Mouse (Mus musculus) left cerebral cortex, postnatal 14 days (tissue): ENCODE measurements at regions not wholly inside any gene's neighbourhood (a gene's known extent, or its start where the extent isn't known, plus 50 kb on each side); places are given as distances from the start of the nearest gene placed in this dataset.

Experiments used
- DNase-seq, 2 experiments: peaks; one replicate each; pipeline ENCODE4 v3.0.0; 2021 to 2022; ENCODE audit warnings: low spot score in 2 of 2, mixed read lengths in 1 of 2
- intact Hi-C: fragments of 180-260 bp; cut with DNase I; formaldehyde crosslinking; loops from one replicate; pipeline ENCODE4 v1.15.1; 2025

DNA sequence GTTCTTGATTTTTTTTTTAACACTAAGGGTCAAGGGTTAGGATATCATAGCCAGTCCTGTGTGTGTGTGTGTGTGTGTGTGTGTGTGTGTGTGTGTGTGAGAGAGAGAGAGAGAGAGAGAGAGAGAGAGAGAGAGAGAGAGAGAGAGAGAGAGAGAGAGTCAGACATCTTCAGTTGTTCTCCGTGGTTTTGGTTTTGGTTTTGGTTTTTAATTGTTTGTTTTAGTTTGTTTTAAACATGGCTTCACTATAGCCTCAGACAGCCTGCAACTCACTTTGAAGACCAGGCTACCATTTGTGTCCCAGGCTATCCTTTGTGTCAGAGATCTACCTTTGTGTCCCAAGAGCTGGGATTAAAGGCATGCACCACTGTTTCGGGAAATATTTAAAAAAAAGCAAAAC, 557.8 kb downstream of the Lmo4 start:
- no peak for DNase-seq
- intact Hi-C loops = no loop called here

DNA sequence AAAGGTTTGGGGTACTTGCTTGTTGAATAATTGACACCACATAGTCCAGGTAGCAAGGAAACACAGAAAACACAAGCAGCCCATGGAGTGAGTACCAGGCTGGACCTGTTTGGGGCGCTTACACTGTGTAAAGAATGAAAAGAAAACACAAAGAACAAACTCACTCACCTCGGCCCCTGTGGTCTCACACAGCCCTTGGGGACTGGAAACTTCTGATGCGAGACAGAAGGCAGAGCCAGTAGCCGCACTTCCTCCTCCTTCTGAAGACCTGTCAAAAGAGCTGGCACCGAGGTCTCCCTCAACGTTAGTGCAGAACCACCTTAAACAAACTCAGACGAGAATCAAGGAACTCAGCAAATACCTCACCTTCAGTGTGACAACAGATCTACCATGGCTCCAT, 558.2 kb downstream of the Lmo4 start:
- DNase-seq = no peak
- intact Hi-C loops = no loop called here

DNA sequence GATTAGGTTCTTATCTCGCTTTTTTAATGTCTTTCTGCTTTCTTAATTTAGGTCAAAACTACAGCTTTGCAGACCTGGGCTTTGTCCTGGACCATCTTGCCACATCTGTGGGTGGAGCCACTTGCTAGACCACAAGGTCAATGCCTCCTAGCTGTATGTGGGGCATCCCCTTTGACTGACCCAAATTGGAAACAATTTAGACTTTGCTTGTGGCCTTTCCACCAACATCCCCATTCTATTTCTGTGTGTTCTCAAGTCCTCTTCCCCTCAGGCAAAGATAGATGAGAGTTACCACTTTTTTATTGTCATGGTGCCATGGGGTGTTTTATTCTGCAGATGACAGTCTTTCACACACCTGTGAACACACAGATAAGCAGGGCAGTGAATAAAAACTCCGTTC, 572.0 kb downstream of the Lmo4 start:
- intact Hi-C loops = no loop called here
- DNase-seq = no peak

DNA sequence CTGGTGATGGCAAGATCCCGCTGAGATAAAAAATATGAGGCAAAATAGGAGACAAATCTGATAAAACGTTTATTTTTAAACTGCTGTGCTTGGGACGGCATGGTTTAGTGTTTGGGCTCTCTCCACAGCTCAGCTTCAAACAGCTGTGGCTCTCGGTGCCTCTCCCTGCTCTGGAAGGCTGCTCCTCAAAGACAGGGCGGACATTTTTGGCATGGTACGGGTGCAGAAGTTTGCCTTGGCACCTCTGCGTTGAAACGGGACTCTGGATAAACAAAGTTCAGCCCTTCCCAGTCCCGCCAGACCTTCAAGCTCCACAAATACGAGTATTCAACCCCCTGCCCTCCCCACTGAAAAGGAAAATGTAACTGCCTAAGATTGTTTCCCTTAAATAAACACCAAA, 573.8 kb downstream of the Lmo4 start:
- intact Hi-C loops = no loop called here
- no peak for DNase-seq

DNA sequence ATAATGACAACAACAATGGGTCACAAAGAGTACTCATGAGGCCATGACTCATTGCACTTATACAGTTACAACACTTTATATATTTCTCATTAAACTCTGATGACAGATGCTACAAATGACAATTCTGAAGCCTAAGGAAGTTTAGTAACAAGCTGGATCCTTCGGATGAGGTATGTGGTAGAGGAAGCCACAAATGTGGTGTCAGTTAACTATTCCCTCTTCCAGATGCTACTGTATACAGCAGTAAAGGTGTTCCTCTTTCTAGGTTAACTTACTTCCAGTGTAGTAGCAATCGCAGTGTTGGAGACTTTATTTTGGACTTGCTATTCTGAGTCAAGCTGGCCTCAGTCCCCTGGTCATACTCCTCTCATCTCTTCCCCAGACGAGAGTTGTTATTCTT, 580.1 kb downstream of the Lmo4 start:
- intact Hi-C loops = no loop called here

DNA sequence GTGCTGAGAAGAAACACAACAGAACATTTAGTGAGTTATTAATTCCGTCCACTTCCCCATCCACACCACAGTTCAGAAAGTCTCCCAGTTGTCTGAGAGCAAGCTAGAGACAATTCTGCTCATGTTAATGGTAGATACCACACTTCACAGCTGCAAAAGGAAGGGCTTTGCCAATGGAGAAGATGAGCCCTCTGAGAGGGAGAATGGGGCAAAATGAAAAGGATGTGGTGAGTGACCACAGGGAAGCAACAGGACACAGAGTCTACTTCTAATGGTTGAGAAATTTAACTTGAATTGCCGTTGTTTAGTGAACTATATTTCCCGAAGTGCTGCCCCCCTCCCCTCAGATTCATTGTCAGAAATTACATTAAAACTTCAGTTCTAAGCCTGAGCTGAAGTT, 582.7 kb downstream of the Lmo4 start:
- intact Hi-C loops = no loop called here

More for the DNA sequence above, 580.1 kb downstream of the Lmo4 start:
- DNase-seq = no peak

DNA sequence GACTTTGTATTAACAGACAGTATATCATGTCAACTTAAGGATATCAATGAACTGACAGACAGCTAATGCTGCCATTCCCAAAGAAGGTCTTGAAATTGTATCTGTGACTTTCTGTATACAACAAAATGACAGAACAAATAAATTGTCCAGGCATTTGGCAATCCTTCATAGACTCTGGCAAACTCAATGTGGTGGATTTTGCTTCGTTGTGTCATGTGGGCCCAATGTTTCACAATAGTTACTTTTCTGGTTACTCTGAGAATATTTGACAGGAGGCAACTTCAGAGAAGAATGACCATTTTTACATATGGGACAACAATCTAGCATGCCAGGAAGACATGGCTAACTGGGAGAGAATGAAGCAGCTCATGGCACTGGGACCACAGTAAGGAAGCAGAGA, 585.9 kb downstream of the Lmo4 start:
- intact Hi-C loops = no loop called here
- DNase-seq = no peak

More for the DNA sequence above, 582.7 kb downstream of the Lmo4 start:
- no peak for DNase-seq

DNA sequence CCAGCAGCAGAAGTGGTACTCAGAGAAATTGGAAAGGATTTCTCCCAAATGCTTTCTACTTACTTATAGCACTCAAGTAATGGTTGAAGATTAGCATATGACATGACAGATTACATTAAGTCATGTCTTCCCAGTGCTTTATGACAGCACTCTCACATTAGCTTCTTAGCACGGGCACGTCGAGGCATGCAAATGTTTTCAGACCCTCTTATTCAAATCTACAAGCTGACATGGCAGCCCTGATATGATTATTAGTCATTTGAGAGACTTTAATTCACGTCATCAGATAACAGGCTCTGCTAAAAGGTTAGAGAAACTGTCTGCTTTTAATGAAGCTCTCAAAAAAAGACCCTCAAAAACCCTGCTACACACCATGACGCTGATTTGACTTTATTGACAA, 590.1 kb downstream of the Lmo4 start:
- DNase-seq = no peak
- intact Hi-C loops = no loop called here

DNA sequence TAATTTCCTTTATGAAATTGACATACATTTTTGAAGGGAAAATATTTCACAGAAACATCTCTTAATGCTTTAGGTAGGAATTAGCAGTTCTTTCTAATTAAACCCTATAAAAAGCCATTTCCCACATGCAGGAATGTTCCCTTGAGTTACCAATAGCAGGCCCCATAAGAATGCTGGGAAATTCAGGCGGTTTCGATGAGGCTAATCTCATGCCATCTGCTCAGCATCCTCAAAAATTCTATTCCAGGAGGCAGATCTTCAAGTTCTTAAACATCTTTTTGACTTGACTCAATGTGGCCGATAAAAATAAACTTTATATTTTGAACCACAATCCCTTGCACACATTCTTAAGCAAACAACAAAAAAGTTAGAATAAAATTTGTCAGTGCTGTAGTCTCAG, 591.0 kb downstream of the Lmo4 start:
- intact Hi-C loops = no loop called here
- peak; percentile 23 to 31 for DNase-seq

DNA sequence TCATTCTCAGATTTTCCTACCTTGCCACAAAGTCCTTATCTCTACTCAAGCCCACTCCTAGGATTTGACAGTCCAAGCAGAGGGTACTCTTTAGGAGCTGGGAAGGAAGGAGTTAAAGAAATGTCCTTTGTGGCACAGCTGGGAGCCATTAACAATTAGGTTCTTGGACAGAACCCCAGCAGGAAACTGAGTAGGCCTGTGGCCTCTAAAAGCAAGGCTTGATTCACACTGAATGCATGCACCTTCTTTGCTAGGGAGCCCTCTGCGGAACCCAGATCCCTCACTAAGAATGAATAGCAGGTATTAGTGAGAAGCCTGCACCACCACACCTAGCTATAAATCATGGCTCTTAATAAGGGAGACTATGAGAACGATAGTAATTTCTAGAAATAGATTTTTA, 595.3 kb downstream of the Lmo4 start:
- DNase-seq = no peak
- intact Hi-C loops = no loop called here

DNA sequence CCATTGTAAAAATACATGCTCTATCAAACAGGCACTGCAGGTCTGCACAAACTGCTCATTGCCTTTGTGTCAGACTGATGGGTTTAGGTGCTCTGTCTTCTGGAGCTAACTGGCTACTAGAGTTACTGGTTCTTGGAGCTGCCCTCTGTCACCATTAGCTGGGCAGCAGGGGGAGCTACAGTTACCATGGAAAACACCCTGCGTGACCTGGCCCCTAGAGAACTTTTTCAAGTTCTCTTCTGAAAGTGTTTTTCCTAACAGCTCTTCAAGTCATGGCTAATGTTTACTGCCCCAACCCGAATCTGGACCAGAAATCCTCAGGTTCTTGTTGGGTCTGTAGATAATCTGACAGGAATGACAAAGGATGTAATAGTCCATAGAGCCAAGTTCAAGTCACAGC, 605.9 kb downstream of the Lmo4 start:
- intact Hi-C loops = loop anchor here (5.0 to 10.0 kb wide), 3 partner anchors 284 to 603 kb away; no protein-coding TSS in a partner anchor
- DNase-seq = no peak

DNA sequence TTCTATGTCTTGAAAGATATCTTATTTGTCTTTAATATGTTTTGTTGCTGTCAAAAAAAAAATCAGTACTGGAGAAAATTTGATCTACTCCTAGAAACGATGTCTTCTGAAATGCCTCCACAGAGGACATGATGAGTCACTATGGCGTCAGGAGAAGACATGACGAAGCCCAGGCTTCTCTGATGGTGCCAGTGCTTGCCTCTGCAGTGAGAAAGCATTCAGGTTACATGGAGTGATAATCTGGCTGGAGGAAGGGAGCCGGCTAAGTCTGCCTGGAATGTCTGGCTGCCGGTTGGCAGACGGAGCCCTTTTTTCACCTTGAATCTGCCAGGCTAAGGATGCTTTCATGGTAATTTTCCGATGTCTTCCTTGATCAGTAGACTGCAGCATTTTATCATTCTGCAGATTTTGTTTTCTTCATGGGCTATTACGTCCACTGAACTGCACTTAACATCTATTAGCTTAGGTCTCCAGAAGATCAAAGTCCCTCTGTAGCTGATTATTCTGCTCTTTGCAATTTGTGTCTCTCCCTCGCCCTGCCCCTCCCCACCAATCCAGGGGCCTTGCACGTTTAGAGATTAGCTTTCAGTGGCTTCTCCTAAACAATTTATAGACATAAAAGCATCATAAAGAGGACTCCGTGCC, 607.9 kb downstream of the Lmo4 start:
- intact Hi-C loops = loop anchor here (5.0 to 10.0 kb wide), 3 partner anchors 282 to 605 kb away; no protein-coding TSS in a partner anchor
- no peak for DNase-seq

DNA sequence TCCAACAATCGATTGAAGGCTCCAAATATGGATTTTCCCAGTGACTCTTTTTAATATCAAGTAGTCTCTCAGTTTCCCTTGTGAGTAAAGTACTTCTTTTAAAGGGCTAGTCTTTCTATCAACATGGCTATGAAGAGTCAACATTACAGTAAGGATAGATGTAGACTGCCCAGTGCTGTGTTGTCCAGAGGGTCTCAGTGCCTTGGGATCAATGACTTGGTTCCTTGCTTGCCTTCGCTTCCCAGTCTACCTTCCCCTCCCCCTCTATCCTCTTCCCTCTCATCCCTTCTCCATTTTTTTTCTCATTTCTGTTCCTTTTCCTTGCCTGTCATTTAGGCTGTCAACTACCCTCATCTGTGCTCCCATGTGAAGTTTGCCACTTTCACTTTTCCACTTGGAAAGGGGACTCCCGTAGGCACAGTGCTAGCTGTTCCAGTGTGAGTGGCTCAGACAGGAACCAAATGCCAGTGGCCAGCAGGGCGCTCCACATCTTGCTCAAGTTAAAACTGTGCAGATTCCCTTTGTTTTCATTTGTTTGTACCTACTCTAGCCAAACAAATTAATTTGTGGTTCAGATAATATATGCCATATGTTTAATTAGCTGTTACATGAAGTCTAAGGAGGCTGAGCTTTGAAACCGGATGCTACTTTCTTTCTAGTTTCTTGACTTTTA, 608.9 kb downstream of the Lmo4 start:
- no peak for DNase-seq
- intact Hi-C loops = loop anchor here (5.0 to 10.0 kb wide), 3 partner anchors 281 to 606 kb away; no protein-coding TSS in a partner anchor

DNA sequence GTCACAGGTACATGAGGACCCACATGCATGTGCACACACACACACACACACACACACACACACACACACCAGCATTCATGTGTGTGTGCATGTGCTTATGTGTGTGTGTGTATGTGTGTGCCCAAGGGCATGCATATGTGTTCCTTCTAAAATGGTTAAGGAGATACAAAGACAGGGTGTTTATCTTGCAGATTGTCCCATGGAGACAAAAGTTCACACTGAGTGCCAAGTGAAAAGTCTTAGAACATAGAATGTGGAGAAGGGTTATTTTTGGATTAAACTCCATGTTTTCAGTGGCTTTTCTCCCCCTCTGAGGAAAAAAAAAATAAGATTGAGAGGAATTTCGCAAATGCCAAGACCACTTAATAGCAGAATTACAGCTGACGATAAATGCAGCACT, 609.9 kb downstream of the Lmo4 start:
- DNase-seq = no peak
- intact Hi-C loops = loop anchor here (5.0 to 10.0 kb wide), 3 partner anchors 280 to 607 kb away; no protein-coding TSS in a partner anchor

DNA sequence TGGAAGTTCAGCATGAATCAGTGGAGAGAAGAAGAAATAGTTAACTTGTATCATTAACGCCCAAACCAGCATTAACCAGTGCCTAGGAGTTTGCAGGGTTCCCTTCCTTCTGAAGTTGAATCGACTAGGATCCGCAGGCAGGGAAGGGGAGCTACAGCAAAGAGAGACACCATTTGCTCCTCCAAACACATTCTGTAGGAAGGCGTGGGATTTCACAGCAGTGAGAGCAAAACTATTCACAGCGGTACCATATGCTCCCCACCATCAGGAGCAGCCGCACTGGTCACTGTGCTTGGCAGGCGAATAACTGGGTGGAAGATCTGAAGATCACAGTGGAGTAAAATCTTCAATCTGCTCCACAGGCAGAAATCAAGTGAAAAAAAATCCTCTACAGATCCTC, 610.3 kb downstream of the Lmo4 start:
- DNase-seq = peak; percentile 72 to 88
- intact Hi-C loops = loop anchor here (5.0 to 10.0 kb wide), 3 partner anchors 280 to 608 kb away; no protein-coding TSS in a partner anchor

DNA sequence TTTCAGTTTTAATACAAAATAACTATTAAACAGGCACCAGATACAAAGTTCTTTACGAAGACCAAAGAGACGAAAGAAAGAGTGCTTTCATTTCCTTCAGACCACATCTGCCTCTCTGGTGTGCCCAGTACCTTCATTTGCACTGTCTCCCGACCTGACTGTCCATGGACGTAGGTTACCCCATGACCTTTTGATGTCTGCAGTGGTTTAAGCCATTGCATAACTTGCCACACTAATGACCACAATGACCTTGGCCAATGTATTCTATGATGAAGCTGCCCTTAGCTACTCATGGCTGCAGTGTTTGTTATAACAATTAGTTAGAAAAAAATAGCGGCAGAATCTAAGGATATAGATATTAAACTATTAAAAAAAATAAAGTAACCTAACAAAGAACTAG, 618.4 kb downstream of the Lmo4 start:
- no peak for DNase-seq
- intact Hi-C loops = no loop called here

DNA sequence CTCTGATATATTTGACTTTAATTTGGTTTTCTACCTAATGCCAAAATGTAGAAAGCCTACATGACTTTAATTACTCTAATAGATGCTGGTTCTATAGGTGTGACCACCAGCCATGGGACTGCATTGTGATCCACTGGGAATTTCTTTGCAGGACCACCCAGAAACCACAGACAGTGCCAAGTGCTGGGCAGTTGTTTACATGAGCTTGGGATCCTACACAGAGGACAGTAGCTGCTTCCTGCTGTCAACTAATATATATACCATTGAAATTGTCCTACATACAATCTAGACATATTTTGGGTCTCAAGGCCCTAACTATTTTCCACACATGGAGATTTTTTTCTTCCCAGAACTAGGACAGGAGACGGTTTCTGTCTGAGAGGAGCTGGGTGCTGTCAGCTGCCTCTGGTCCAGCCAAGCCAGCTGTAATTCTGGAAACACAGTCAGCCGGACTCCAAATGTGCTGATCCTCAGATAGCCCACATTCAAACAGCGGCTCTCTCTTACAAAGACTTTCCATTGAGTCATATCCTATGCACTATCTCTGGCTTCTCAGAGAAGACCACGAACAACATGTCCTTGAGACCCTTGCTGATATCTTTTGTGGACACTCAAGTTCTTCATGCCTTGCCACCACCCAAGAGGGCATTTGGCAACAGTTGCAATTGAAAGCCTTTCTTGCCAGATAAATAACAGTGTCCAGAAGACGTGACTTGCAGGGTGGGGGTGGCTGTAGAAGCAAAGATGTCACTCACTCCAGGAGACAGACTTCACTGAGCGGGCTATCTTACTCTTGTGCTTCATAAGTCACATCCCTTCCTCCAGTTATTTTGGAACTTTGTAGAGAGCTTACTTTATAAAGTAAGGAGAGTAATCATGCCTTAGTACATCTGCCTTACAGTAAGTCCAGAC, 620.1 kb downstream of the Lmo4 start:
- intact Hi-C loops = no loop called here
- DNase-seq = no peak

DNA sequence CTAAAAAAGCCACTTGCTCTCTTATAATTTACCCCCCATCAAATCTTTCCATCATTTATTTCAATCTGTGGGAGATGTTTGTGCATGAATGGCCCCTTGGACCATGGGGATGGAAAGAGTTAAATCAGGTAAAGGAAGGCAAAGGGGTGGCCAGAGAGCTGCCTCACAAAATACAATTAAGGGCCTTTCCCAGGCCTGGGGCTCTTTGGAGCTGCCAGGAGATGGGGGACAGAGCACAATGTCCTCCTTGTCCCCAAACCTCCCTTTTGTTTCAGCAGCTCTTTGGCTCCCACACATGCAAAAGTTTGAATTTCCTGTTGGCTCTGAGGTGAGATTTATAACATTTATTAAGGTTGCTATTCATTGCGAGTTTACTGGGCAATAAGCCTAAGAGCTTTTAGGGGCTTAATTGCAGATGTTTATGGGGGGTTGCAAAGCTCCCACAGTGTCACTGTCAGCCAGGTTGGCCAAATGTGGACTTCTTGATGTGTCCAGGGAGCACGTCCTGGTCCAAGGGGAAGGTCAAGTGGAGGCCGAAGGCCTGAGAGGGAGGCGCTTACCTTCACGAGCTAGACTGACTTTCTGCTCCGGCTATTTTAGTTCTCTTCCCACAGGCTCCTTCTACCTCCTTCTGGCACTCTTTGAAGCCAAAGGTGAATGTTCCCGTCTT, 628.5 kb downstream of the Lmo4 start:
- DNase-seq = no peak
- intact Hi-C loops = no loop called here

DNA sequence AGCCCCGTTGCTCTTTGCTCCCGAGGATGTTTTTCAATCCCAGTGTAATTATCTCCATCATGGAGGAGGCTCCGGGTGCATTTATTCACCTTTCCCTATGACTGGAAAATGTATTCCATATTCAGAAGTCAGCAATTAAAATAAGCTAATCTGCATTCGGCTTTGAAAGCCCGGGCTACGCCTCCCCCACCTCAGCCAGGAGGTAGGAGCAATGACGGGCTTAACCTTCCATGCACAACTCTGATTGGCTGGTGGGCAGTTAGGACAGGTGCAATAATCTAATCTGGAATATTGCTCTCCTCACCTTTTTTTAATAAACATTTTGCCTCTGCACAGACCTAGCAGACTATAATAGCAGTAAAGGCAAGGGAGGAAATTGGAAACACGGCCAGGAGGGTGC, 629.3 kb downstream of the Lmo4 start:
- intact Hi-C loops = no loop called here
- no peak for DNase-seq
